7 mouse cellular contexts compared by ENCODE assay signal in the genomic region with DNA sequence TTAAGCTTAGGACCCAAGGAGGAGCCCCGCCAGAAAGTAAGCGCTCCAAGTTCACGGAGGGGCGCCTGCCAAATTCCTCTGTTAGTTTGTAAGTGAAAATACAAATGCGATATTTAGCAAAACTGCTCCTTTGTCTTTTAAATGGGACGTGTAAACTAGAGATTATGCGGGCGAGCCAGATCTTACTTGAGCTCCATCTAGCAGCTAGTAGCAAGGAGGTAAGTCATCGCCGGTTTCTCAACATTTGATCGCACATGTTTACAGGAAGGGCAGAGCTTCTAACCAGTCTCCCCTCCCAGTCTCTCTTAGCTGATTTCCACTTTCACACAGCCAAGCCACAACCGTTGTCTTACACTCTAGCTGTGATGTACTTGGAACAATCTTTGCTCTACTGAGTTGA. TPM values are rescaled to one million over a fixed set of nuclear protein-coding genes. Genes with fewer than 3 reads are reported as not detected.
DNase-seq lines count a peak whose midpoint lies in the region; ATAC-seq lines count a peak whose summit lies in the region.

No protein-coding gene starts in this region.

- no peaks in the 10 kb centered on the region for H3K36me3 ChIP-seq in limb, embryonic 11.5 days (ENCODE audit: control insufficient read depth, insufficient read depth, low read length)

- H3K27me3 ChIP-seq in limb, embryonic 11.5 days (ENCODE audit: control insufficient read depth, insufficient read depth, low read length), result no peaks in the 10 kb centered on the region

- 10% methylated on average over 12 of the region's 12 CpGs for WGBS in limb, embryonic 11.5 days

- DNase-seq in retina, embryonic 14.5 days (ENCODE audit: low spot score), result peak; percentile 50
- no peak for DNase-seq in retina, postnatal 1 day
- peak; percentile 34 for DNase-seq in gastrocnemius, postnatal 14 days
- peak; percentile 29 for DNase-seq in limb, embryonic 11.5 days (ENCODE audit: low spot score)
- no peak for DNase-seq in spleen, postnatal 10 days (ENCODE audit: low spot score in 2 of 2)
- DNase-seq in left cerebral cortex, adult 11 months (ENCODE audit: low spot score), result no peak
- no peak for DNase-seq in ovary, postnatal 10 days (ENCODE audit: low spot score)

- H3K4me1 ChIP-seq in limb, embryonic 11.5 days (ENCODE audit: control insufficient read depth, insufficient read depth, low read length), result no peaks in the 10 kb centered on the region

- H3K27ac ChIP-seq in limb, embryonic 11.5 days (replicated peaks; ENCODE audit: low read depth, low read length), result no peak overlapping the region

- H3K4me3 ChIP-seq in limb, embryonic 11.5 days (ENCODE audit: low read depth, low read length), result no peak overlapping the region

- intact Hi-C loops in gastrocnemius, postnatal 14 days (cut with DNase I; ENCODE audit: low total_unique reads), result loop anchor here (1.0 kb wide), 1 partner anchor 300 kb away; no protein-coding TSS in a partner anchor

- ATAC-seq in limb, embryonic 11.5 days (ENCODE audit: insufficient number of reproducible peaks, low FRiP score, low TSS enrichment, low read depth), result no peak

- H3K9ac ChIP-seq in limb, embryonic 11.5 days (ENCODE audit: low read length), result no peak overlapping the region

- peak overlapping the region; percentile 17; the same call in 1 of the 2 replicates for H3K4me2 ChIP-seq in limb, embryonic 11.5 days (ENCODE audit: low read depth, severe bottlenecking)

- H3K9me3 ChIP-seq in limb, embryonic 11.5 days (ENCODE audit: control insufficient read depth, low read length), result no peaks in the 10 kb centered on the region

RNA-seq across cellular contexts. Expression of a gene that starts 25.7 kb away (rescaled TPM):
- 1 to 10 TPM; 7.0 to 7.6 TPM for total RNA-seq in gastrocnemius, postnatal 14 days (2021)
- 29.0 and 29.2 TPM in 2 replicates for polyA plus RNA-seq in limb, embryonic 11.5 days (2014; fragmentation: Nextera tagmentation; extraction: Ambion mirVana)

RNA-seq across cellular contexts. Expression of a gene that starts 26.1 kb away (rescaled TPM):
- 1 to 10 TPM; 1.4 to 2.5 TPM for total RNA-seq in gastrocnemius, postnatal 14 days (2021)
- polyA plus RNA-seq in limb, embryonic 11.5 days (2014; fragmentation: Nextera tagmentation; extraction: Ambion mirVana), result 20.0 and 22.4 TPM in 2 replicates

Comparison
In these comparisons a context has a peak if more than half of its experiments do, and no peak if none do; other contexts are left out.
1. DNase-seq: peak in retina, embryonic 14.5 days (single experiment), gastrocnemius, postnatal 14 days (single experiment) and limb, embryonic 11.5 days (single experiment); none in retina, postnatal 1 day (single experiment), spleen, postnatal 10 days (0 of 2), left cerebral cortex, adult 11 months (single experiment) and ovary, postnatal 10 days (single experiment).